Mouse (Mus musculus) midbrain, embryonic 15.5 days (tissue): ENCODE data around the gene Tsen2. TPM values are rescaled to one million over a fixed set of nuclear protein-coding genes. Genes with fewer than 3 reads are reported as not detected.

Experiments used
- ATAC-seq: fragments of 200-750 bp; cut with Nextera tagmentation; replicated peaks from 2 replicates; pipeline ENCODE4 v1.8.0; 2017; ENCODE audit warnings: moderate TSS enrichment
- H3K27ac ChIP-seq: fragments of 300-500 bp; sonication (generic); 2 replicates; pipeline ENCODE4 v1.5.1; 2015; ENCODE audit warnings: mild to moderate bottlenecking, inconsistent platforms
- H3K27me3 ChIP-seq: fragments of 300-500 bp; sonication (generic); replicated peaks from 2 replicates; pipeline ENCODE4 v1.6.1; 2015; ENCODE audit warnings: inconsistent platforms
- H3K36me3 ChIP-seq: fragments of 300-500 bp; sonication (generic); replicated peaks from 2 replicates; pipeline ENCODE4 v1.6.1; 2015; ENCODE audit warnings: inconsistent platforms
- H3K4me1 ChIP-seq: fragments of 300-500 bp; sonication (generic); 2 replicates; pipeline ENCODE4 v1.6.1; 2015; ENCODE audit warnings: inconsistent platforms
- H3K4me2 ChIP-seq: fragments of 300-500 bp; sonication (generic); 2 replicates; pipeline ENCODE4 v1.6.1; 2015; ENCODE audit warnings: inconsistent platforms, mild to moderate bottlenecking, moderate library complexity
- H3K4me3 ChIP-seq: fragments of 300-500 bp; sonication (generic); 2 replicates; pipeline ENCODE4 v1.5.1; 2015; ENCODE audit warnings: mild to moderate bottlenecking, inconsistent platforms
- H3K9ac ChIP-seq: fragments of 300-500 bp; sonication (generic); 2 replicates; pipeline ENCODE4 v1.6.1; 2015; ENCODE audit warnings: mild to moderate bottlenecking, inconsistent platforms
- H3K9me3 ChIP-seq: fragments of 300-500 bp; sonication (generic); 2 replicates; pipeline ENCODE4 v1.6.1; 2016; ENCODE audit warnings: inconsistent platforms
- WGBS: fragments of 180-500 bp; shearing (Covaris S2); methylation state at CpG from one replicate; pipeline ENCODE4 v1.1.7; 2015; ENCODE audit warnings: mixed read lengths; 5-methylcytosine and 5-hydroxymethylcytosine counted together
- polyA plus RNA-seq: library from polyadenylated mRNA; unstranded; fragments of >200 nt; fragmentation: Nextera tagmentation; extraction: Ambion mirVana; gene quantifications from 2 replicates; pipeline ENCODE4 v1.2.1, GENCODE M21; 2015

Tsen2 gene
- polyA plus RNA-seq, 1 experiment from 2014 or later, result 35.5 TPM

DNA sequence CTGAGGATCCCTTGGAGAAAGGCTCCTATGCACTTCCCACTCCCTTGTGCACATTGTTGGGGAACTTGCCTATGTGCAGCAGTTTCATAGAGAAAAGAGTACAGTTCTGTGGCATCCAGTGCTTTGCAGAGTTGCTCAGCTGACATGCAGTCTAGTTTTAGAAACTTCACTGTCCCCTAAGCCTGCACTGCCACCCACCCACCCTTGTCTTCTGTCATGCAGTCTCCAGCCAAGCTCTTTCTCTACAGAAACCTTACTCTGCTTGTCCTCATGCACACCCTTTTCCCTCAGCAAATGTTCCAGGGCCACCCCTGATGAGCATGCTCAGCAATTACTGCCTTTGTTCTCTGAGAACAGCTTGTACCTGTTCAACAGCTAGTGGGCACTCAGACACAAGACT is 69.3 kb downstream of the Tsen2 start:
- H3K27me3 ChIP-seq, result no peaks in the 10 kb centered on the region
- H3K4me1 ChIP-seq, result no peaks in the 10 kb centered on the region
- H3K9me3 ChIP-seq, result no peaks in the 10 kb centered on the region
- no peak for ATAC-seq
- no peak overlapping the region for H3K4me2 ChIP-seq
- H3K36me3 ChIP-seq, result peaks cover 53% of the 10 kb centered on the region
- H3K27ac ChIP-seq, result no peak overlapping the region
- H3K9ac ChIP-seq, result no peak overlapping the region
- no peak overlapping the region for H3K4me3 ChIP-seq

DNA sequence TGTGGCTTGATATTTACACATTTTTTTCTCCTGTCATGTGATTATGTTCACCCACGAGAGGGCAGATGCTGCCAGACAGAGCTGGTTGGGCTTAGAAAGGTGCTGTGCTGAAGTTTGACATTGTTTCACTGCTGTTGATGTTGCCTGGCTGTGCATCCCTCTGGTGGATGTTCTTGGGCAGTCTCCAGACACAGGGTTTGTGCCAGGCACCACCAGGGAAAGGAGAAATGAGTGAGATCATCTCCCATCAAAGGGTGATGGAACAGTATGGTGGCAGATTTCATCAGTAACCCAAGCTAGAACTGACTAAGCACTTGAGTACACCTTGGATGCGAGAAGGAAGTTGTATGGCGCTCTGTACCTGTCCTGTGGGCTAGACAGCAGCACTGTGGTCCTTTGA is 71.5 kb downstream of the Tsen2 start:
- Histone ChIP-seq H3K4me1 (no peaks in the 10 kb centered on the region), H3K27me3 (no peaks in the 10 kb centered on the region), H3K27ac (no peak overlapping the region), H3K36me3 (peaks cover 68% of the 10 kb centered on the region), H3K4me3 (no peak overlapping the region), H3K4me2 (no peak overlapping the region), H3K9me3 (no peaks in the 10 kb centered on the region), H3K9ac (no peak overlapping the region)
- no peak for ATAC-seq
- 90% methylated on average over 3 of the region's 3 CpGs for WGBS

DNA sequence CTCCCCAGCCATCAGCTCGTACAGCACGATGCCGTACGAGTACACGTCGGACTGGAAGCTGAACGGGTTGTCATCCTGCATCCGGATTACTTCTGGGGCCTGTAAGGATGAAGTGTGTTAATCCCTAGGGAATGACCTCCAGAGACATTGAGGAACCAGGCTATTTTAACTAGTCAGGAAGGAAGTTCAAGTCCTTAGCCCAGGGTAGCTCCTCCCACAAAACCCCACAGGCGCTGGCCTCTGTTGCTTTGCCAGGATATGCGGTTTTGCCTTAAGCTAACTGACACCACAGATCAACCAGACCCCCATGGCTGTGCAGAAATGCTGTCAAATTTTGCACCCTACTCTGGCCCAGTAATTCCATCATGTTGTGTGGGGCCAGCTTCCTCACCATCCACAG is 75.4 kb downstream of the Tsen2 start:
- WGBS, result 94% methylated on average over 10 of the region's 10 CpGs
- H3K4me1 ChIP-seq, result no peaks in the 10 kb centered on the region
- peaks cover 86% of the 10 kb centered on the region for H3K36me3 ChIP-seq
- no peaks in the 10 kb centered on the region for H3K27me3 ChIP-seq
- no peaks in the 10 kb centered on the region for H3K9me3 ChIP-seq
- ATAC-seq, result no peak
- H3K9ac ChIP-seq, result no peak overlapping the region
- no peak overlapping the region for H3K4me2 ChIP-seq
- no peak overlapping the region for H3K27ac ChIP-seq
- no peak overlapping the region for H3K4me3 ChIP-seq

DNA sequence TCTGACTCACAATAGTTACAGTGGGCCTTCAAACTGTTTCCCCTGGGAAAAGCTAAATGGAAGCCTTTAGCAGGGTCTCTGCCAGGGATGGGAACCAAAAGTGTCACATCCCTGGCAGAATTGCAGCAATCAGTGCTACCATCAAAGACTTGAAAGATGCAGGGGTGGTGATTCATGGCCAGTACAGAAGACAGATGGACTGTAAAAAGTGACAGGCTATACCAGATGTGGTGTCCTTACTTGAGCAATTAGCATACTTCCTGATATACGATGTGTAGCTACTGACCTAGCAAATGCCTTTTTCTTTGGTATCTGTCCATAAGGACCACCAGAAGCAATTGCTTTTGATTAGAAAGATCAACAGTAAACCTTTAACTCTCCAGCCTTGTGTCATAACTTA is 76.5 kb downstream of the Tsen2 start:
- no peaks in the 10 kb centered on the region for H3K9me3 ChIP-seq
- no peak for ATAC-seq
- no peak overlapping the region for H3K4me2 ChIP-seq
- no peaks in the 10 kb centered on the region for H3K27me3 ChIP-seq
- H3K27ac ChIP-seq, result no peak overlapping the region
- no peaks in the 10 kb centered on the region for H3K4me1 ChIP-seq
- WGBS, result 87% methylated on average over 1 of the region's 1 CpGs
- peaks cover 89% of the 10 kb centered on the region for H3K36me3 ChIP-seq
- no peak overlapping the region for H3K9ac ChIP-seq
- no peak overlapping the region for H3K4me3 ChIP-seq

DNA sequence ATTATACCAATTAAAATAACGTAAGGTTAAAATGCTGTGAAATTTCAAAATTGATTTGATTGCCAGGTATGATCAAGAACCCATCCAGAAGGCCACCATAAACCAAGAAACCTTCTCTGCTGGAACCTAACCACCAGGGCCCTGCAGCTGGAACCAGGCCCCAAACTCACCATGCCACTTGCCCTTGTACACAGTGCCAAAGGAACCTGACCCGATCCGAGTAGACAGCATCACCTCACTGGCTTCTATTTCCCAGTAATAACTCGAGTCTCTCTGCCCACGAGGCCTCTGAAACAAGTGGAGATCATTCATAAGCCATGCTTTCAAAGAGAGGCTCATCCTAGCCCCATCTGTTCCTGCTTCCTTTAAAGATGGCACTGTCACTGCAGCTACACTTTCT is 81.7 kb downstream of the Tsen2 start:
- WGBS, result 91% methylated on average over 5 of the region's 5 CpGs

More for the DNA sequence above, 81.7 kb downstream of the Tsen2 start:
- Histone ChIP-seq H3K4me2 (no peak overlapping the region), H3K4me3 (no peak overlapping the region), H3K9ac (no peak overlapping the region), H3K27me3 (no peaks in the 10 kb centered on the region), H3K9me3 (no peaks in the 10 kb centered on the region), H3K27ac (no peak overlapping the region), H3K4me1 (no peaks in the 10 kb centered on the region), H3K36me3 (peaks cover 66% of the 10 kb centered on the region)
- no peak for ATAC-seq

Other genes with a start within 250 kb of the Tsen2 start
- gene Pparg, start 183.7 kb upstream of the Tsen2 start, polyA plus RNA-seq, result 0.37 and 0.47 TPM in 2 replicates
- 0.49 and 0.74 TPM in 2 replicates for gene Mkrn2os, start 47.9 kb downstream of the Tsen2 start, polyA plus RNA-seq
- gene Mkrn2, start 57.2 kb downstream of the Tsen2 start, polyA plus RNA-seq, result 36.8 and 40.0 TPM in 2 replicates
- 142 and 146 TPM in 2 replicates for gene Raf1, start 132.0 kb downstream of the Tsen2 start, polyA plus RNA-seq
- 0.74 and 1.2 TPM in 2 replicates for gene Tmem40, start 217.7 kb downstream of the Tsen2 start, polyA plus RNA-seq
- gene Cand2, start 229.9 kb downstream of the Tsen2 start, polyA plus RNA-seq, result 11.4 and 12.2 TPM in 2 replicates